Mouse (Mus musculus) heart, postnatal 25 days (tissue): Measurements from ENCODE around the gene Ap2a1. TPM values are rescaled to one million over a fixed set of nuclear protein-coding genes. Genes with fewer than 3 reads are reported as not detected.
A peak's percentile ranks its signal among the peaks of the same experiment; 100 is the strongest.
"Not testable (repeated sequence)": the region's sequence is repeated elsewhere in the genome, so short reads cannot be mapped to it uniquely, and the experiment has no call there.

Source experiments
- DNase-seq: peaks from one replicate; pipeline ENCODE4 v3.0.0; 2022; ENCODE audit warnings: low spot score
- intact Hi-C: fragments of 180-260 bp; cut with DNase I; formaldehyde crosslinking; loops from one replicate; pipeline ENCODE4 v1.15.1; 2025
- total RNA-seq, 2 experiments: library from RNA; stranded (reverse); gene quantifications; 2 replicates each; pipeline ENCODE4 v1.2.3; 2021

Ap2a1 gene
- total RNA-seq, 2 experiments from 2014 or later = 72.5 to 73.1 TPM

- no peak for DNase-seq
- intact Hi-C loops = loop anchor here (2.0 to 5.0 kb wide), 2 partner anchors 34 to 62 kb away; no protein-coding TSS in a partner anchor
Measured at GRCm38 (mm10) chr7:44896499-44896898, 32.8 kb downstream of the Ap2a1 start.

GRCm38 (mm10) chr7:44895593-44896434, 33.5 kb downstream of the Ap2a1 start, which contains the start of gene Fuz:
TSS of gene Fuz (plus strand) at chr7:44896079.
- DNase-seq = peak; percentile 88
- intact Hi-C loops = loop anchor here (2.0 to 5.0 kb wide), 2 partner anchors 34 to 63 kb away; no protein-coding TSS in a partner anchor

- DNase-seq = no peak
- intact Hi-C loops = loop anchor here (5.0 kb wide), 1 partner anchor 33 kb away; no protein-coding TSS in a partner anchor
Measured at GRCm38 (mm10) chr7:44895206-44895592, 34.1 kb downstream of the Ap2a1 start.

GRCm38 (mm10) chr7:44894175-44894574, 35.1 kb downstream of the Ap2a1 start:
- intact Hi-C loops = no loop called here
- DNase-seq = no peak

GRCm38 (mm10) chr7:44893197-44893596, 36.1 kb downstream of the Ap2a1 start:
- DNase-seq = no peak
- intact Hi-C loops = no loop called here

- intact Hi-C loops = no loop called here
- peak; percentile 90 for DNase-seq
Measured at GRCm38 (mm10) chr7:44892276-44892921, 36.9 kb downstream of the Ap2a1 start, which contains the start of gene Med25. TSS of gene Med25 (minus strand) at chr7:44892712.

GRCm38 (mm10) chr7:44891611-44892010, 37.7 kb downstream of the Ap2a1 start:
- no peak for DNase-seq
- intact Hi-C loops = loop anchor here (2.0 kb wide), 1 partner anchor 19 kb away; no protein-coding TSS in a partner anchor

- no peak for DNase-seq
- intact Hi-C loops = loop anchor here (2.0 kb wide), 1 partner anchor 18 kb away; no protein-coding TSS in a partner anchor
Measured at GRCm38 (mm10) chr7:44890737-44891136, 38.6 kb downstream of the Ap2a1 start.

- intact Hi-C loops = loop anchor here (2.0 kb wide), 1 partner anchor 17 kb away; no protein-coding TSS in a partner anchor
- DNase-seq = no peak
Measured at GRCm38 (mm10) chr7:44890180-44890579, 39.1 kb downstream of the Ap2a1 start.

- no peak for DNase-seq
- intact Hi-C loops = no loop called here
Measured at GRCm38 (mm10) chr7:44888256-44889105, 40.8 kb downstream of the Ap2a1 start.

GRCm38 (mm10) chr7:44886964-44887363, 42.3 kb downstream of the Ap2a1 start:
- no peak for DNase-seq

GRCm38 (mm10) chr7:44884637-44885036, 44.7 kb downstream of the Ap2a1 start:
- DNase-seq = no peak
- intact Hi-C loops = no loop called here

More at GRCm38 (mm10) chr7:44886964-44887363, 42.3 kb downstream of the Ap2a1 start:
- intact Hi-C loops = no loop called here

GRCm38 (mm10) chr7:44883036-44883435, 46.3 kb downstream of the Ap2a1 start:
- no peak for DNase-seq
- intact Hi-C loops = no loop called here

- no peak for DNase-seq
- intact Hi-C loops = no loop called here
Measured at GRCm38 (mm10) chr7:44877833-44878232, 51.5 kb downstream of the Ap2a1 start.

GRCm38 (mm10) chr7:44871774-44872173, 57.5 kb downstream of the Ap2a1 start:
- intact Hi-C loops = loop anchor here (2.0 kb wide), 1 partner anchor 19 kb away; no protein-coding TSS in a partner anchor

GRCm38 (mm10) chr7:44871181-44871580, 58.1 kb downstream of the Ap2a1 start:
- intact Hi-C loops = no loop called here
- DNase-seq = no peak

More at GRCm38 (mm10) chr7:44871774-44872173, 57.5 kb downstream of the Ap2a1 start:
- not testable (repeated sequence) for DNase-seq

GRCm38 (mm10) chr7:44870614-44871013, 58.7 kb downstream of the Ap2a1 start:
- no peak for DNase-seq
- intact Hi-C loops = no loop called here

- intact Hi-C loops = loop anchor here (10.0 kb wide), 1 partner anchor 845 kb away; the partner anchor contains the start of genes Rpl18 and Sphk2
- DNase-seq = peak; percentile 89
Measured at GRCm38 (mm10) chr7:44869697-44870528, 59.4 kb downstream of the Ap2a1 start, which contains the start of gene Ptov1. TSS of gene Ptov1 (minus strand) at chr7:44869788.
